Mouse (Mus musculus) olfactory bulb, adult 2 months (tissue): ENCODE data around the gene Ptprg.

Experiments used
- CTCF ChIP-seq: fragments of 200-500 bp; IDR thresholded peaks from 2 replicates; pipeline ENCODE4 v1.5.1; 2012; ENCODE audit warnings: low read depth, mild to moderate bottlenecking, low read length, moderate library complexity; ENCODE audit not compliant: insufficient read depth
- POLR2A ChIP-seq: fragments of 200-500 bp; IDR thresholded peaks from 2 replicates; pipeline ENCODE4 v1.6.1; 2012; ENCODE audit warnings: mild to moderate bottlenecking, low read depth, low read length, moderate library complexity; ENCODE audit not compliant: insufficient read depth

GRCm38 (mm10) chr14:11569734-11570133 is 16.4 kb downstream of the Ptprg start:
- TF ChIP-seq CTCF (no peak), POLR2A (no peak)
